Mouse (Mus musculus) cerebellum, postnatal 36 days (tissue): ENCODE results near the gene Parp12.
A peak's percentile ranks its signal among the peaks of the same experiment; 100 is the strongest.

Source experiments
- DNase-seq, 2 experiments: peaks; one replicate each; pipeline ENCODE4 v3.0.0; 2021 to 2022; ENCODE audit warnings: mixed read lengths in 2 of 2

Parp12 gene

GRCm38 (mm10) chr6:39057161-39057560 lies 61.0 kb downstream of the Parp12 start:
- DNase-seq = no peak

DNA sequence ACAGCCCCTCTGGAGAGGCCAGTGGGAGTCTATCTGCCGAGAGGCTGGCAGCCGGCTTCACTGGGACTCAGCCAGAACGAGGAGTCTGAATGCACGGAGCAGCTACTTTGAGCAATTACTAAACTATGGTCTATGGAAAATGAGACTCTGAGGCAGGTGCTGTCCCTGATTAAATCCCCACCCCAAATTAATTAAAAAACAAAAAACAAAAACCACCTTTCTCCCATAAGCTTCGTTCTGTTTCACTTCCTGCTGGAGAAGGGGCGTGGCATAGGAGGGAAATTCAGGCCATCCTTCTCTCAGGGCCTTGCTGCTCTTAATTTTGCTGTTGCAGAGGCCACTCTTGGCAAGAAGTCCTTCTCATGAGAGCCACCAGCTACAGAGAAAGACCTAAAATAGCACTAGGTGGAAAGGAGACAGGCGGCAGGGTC lies 62.3 kb downstream of the Parp12 start:
- DNase-seq = peak in 1 of 2 experiments; percentile 25

DNA sequence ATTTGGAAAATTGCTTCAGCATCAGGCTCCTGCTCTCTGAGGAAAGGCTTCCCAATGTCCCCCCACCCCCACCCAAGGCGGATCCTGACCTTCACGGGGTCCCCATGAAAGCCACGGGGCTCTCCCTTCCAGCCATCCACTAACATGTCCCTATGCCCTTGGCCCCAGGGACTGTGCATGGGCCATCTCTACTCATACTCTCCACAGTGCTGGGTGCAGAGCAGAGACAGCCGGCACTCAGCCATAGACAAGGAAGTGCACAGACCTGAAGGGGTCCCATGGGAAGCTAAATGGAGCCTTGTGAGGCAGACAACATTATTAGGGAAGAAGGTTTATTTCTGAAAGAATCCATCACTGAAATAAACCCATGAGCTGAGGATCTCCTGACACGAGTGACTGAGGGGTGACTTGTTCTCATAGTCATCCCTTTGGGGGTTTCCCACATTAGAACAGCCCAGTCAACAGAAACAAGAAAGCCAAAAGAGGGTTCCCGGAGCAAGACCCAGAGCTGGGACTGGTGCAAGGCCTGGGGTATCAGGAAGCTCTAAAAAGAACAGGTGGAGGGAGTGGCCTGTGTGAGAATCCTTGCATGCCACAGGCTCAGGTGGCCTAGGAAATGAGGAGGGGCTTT lies 63.2 kb downstream of the Parp12 start:
- no peak for DNase-seq

- DNase-seq = no peak
Measured at GRCm38 (mm10) chr6:39054206-39054864, 63.8 kb downstream of the Parp12 start.

DNA sequence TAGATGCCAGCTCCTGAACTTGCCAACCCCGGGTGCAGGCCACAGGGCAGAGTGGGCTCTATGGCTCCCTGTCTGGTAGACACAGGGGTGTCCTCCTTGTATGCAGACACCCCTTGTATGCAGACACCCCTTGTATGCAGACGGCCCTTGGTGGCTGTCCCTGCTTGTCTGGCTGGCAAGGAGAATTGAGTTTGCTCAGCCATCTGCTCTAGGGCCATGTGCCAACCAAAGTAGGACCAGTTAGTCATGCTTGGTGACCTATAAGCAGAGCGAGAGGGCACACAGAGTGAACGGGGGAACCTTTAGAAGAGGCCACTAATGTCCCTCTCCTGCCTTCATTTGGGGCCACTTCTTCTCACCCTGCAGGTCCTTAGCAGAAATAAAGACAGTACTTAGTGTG lies 65.5 kb downstream of the Parp12 start:
- DNase-seq = peak; percentile 85 to 87

DNA sequence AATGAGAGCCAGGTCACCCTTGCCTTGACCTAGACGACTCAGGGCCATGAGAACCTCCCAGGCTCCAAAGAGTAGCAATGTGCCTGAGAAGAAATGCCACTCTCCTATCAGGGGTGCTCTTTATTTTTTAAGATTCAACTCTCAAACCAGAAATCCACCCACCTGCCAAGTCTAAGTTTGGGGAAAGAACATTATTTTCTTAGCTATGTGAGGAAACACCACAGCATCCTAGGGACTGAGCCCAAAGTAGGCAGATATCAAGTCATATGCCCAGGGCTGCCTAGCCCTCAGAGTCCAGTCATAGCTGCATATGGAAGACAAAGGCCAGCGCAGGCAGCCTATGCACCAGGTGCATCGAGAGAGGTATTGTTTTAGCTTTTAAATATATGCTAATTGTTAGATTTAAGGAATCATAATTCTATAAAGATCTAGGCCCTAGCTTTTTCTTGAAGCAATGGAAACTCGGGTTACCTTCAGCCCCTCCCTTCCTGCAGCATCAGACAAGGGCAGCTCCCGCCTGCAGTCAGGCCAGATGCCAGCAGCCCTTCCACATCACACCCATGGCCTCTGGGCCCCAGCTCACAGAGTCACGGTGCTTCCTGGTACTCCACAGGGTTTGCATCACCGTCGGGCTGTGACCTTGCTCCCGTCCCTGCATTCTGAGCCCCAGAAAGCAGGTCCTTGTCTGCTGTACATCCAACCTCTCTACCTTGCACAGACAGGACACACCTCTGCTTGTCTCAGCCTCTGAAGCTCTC lies 66.2 kb downstream of the Parp12 start:
- peak in 1 of 2 experiments; percentile 20 for DNase-seq

- DNase-seq = no peak
Measured at GRCm38 (mm10) chr6:39050836-39051235, 67.3 kb downstream of the Parp12 start.

DNA sequence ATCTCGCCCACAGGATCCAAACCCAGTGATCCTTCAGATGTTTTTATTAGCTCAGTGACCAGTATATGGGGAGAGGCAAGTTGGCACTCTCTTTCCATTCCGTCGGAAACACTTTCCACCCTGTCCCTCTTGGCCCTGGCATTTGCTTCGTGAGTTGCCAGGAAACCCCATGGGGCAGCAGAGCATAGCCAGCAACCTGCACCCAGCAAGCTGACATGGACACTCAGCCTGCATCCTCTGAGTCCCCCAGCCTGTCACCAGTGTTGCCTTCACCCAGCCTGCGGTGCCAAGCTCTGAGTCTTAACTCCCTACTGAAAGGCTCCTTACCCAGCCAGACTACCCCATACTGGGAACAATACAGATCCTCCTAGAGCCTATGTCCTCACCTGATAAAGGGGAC lies 69.0 kb downstream of the Parp12 start:
- DNase-seq = peak; percentile 51 to 57

- DNase-seq = no peak
Measured at GRCm38 (mm10) chr6:39040451-39040850, 77.7 kb downstream of the Parp12 start.
